In the genomic region with DNA sequence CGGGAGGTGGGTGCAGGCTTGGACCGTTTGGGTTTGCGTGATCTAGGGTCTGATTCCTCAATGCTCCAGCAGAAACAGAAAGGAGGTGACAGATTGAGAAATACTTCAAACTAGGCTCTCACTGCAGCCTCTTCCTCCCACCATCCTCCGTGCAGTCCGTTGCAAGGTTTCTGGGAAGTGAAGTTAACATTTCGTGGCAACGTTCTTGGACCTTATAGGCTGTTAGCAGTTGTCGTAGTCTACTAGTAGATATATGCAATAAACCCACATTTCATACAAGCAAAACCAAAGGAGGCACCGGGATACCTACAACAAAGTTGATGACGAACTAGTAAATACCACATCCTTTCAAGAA, we compare ENCODE assay signal across 8 mouse cellular contexts. TPM values are rescaled to one million over a fixed set of nuclear protein-coding genes. Genes with fewer than 3 reads are reported as not detected.
DNase-seq lines count a peak whose midpoint lies in the region; ATAC-seq and TF ChIP-seq lines count a peak whose summit lies in the region.

No protein-coding gene starts in this region.

- H3K9ac ChIP-seq in embryonic facial prominence, embryonic 14.5 days (ENCODE audit: low read depth, low read length) = peak overlapping the region; percentile 80
- peak overlapping the region; percentile 83 for H3K9ac ChIP-seq in limb, embryonic 14.5 days (ENCODE audit: low read depth, low read length, severe bottlenecking)
- H3K9ac ChIP-seq in neural tube, embryonic 15.5 days (replicated peaks) = peak overlapping the region; percentile 92

- no peaks in the 10 kb centered on the region for H3K9me3 ChIP-seq in embryonic facial prominence, embryonic 14.5 days (ENCODE audit: control insufficient read depth, low read length)
- H3K9me3 ChIP-seq in limb, embryonic 14.5 days (ENCODE audit: control insufficient read depth, low read length) = no peaks in the 10 kb centered on the region
- no peaks in the 10 kb centered on the region for H3K9me3 ChIP-seq in neural tube, embryonic 15.5 days (replicated peaks)

- DNase-seq in testis, postnatal 10 days (ENCODE audit: low spot score) = no peak
- no peak for DNase-seq in embryonic facial prominence, embryonic 14.5 days (ENCODE audit: low spot score)
- DNase-seq in limb, embryonic 14.5 days (ENCODE audit: low spot score) = peak; percentile 12
- no peak for DNase-seq in cerebellum, postnatal 25 days
- no peak for DNase-seq in cerebellum, postnatal 10 days
- DNase-seq in testis, postnatal 14 days (ENCODE audit: low spot score) = no peak

- peak overlapping the region; percentile 70 for H3K4me2 ChIP-seq in embryonic facial prominence, embryonic 14.5 days (ENCODE audit: low read depth, low read length)
- peak overlapping the region; percentile 59 for H3K4me2 ChIP-seq in limb, embryonic 14.5 days (replicated peaks; ENCODE audit: low read depth, low read length, severe bottlenecking)
- H3K4me2 ChIP-seq in neural tube, embryonic 15.5 days = peak overlapping the region; percentile 72

- WGBS in embryonic facial prominence, embryonic 14.5 days = 2% methylated on average over 10 of the region's 10 CpGs
- under 1% methylated on average over 10 of the region's 10 CpGs for WGBS in limb, embryonic 14.5 days
- WGBS in neural tube, embryonic 15.5 days = 2% methylated on average over 10 of the region's 10 CpGs

- no peak for TF ChIP-seq POLR2A in testis, adult 2 months (IDR thresholded peaks at IDR 0.05; ENCODE audit: control insufficient read depth, low read depth, low read length)
- no peak for TF ChIP-seq POLR2A in limb, embryonic 14.5 days (IDR thresholded peaks at IDR 0.05; ENCODE audit: borderline replicate concordance, extremely low read depth, insufficient read depth, insufficient read length)

- peak overlapping the region; percentile 98 for H3K4me3 ChIP-seq in testis, adult 2 months (ENCODE audit: control insufficient read depth, low read depth, low read length)
- peak overlapping the region; percentile 79 for H3K4me3 ChIP-seq in embryonic facial prominence, embryonic 14.5 days (ENCODE audit: low read depth, low read length)
- H3K4me3 ChIP-seq in limb, embryonic 14.5 days (replicated peaks; ENCODE audit: low read length) = peak overlapping the region; percentile 83
- peak overlapping the region; percentile 96 for H3K4me3 ChIP-seq in neural tube, embryonic 15.5 days (replicated peaks)

- no peaks in the 10 kb centered on the region for H3K27me3 ChIP-seq in testis, adult 2 months (ENCODE audit: control insufficient read depth, insufficient read depth, low read length)
- H3K27me3 ChIP-seq in embryonic facial prominence, embryonic 14.5 days (replicated peaks; ENCODE audit: control insufficient read depth, insufficient read depth, low read length) = no peaks in the 10 kb centered on the region
- no peaks in the 10 kb centered on the region for H3K27me3 ChIP-seq in limb, embryonic 14.5 days (ENCODE audit: control insufficient read depth, insufficient read depth, low read length)
- H3K27me3 ChIP-seq in neural tube, embryonic 15.5 days (replicated peaks) = no peaks in the 10 kb centered on the region

- ATAC-seq in embryonic facial prominence, embryonic 14.5 days (ENCODE audit: low read depth) = 0 out of 2 replicates have a peak, but pooled peaks have one; percentile 0
- ATAC-seq in limb, embryonic 14.5 days (ENCODE audit: low FRiP score, low read depth) = no peak
- ATAC-seq in neural tube, embryonic 15.5 days (ENCODE audit: low FRiP score) = no peak

- TF ChIP-seq CTCF in testis, adult 2 months (IDR thresholded peaks at IDR 0.05; ENCODE audit: control insufficient read depth, insufficient read depth, insufficient replicate concordance, low read depth, low read length) = no peak

- H3K27ac ChIP-seq in testis, adult 2 months (ENCODE audit: control insufficient read depth, insufficient read depth, low read depth, low read length) = peak overlapping the region; percentile 93
- peak overlapping the region; percentile 82; the same call in 1 of the 2 replicates for H3K27ac ChIP-seq in embryonic facial prominence, embryonic 14.5 days (replicated peaks; ENCODE audit: low read depth, low read length)
- H3K27ac ChIP-seq in limb, embryonic 14.5 days (replicated peaks; ENCODE audit: low read depth, low read length) = peak overlapping the region; percentile 86
- H3K27ac ChIP-seq in neural tube, embryonic 15.5 days (replicated peaks) = peak overlapping the region; percentile 93

- H3K4me1 ChIP-seq in testis, adult 2 months (ENCODE audit: control insufficient read depth, insufficient read depth, low read length) = no peaks in the 10 kb centered on the region
- H3K4me1 ChIP-seq in embryonic facial prominence, embryonic 14.5 days (ENCODE audit: control insufficient read depth, insufficient read depth, low read length) = no peaks in the 10 kb centered on the region; the same call in 1 of the 2 replicates
- peaks cover 10% of the 10 kb centered on the region for H3K4me1 ChIP-seq in limb, embryonic 14.5 days (ENCODE audit: control insufficient read depth, insufficient read depth, low read length)
- peaks cover 25% of the 10 kb centered on the region for H3K4me1 ChIP-seq in neural tube, embryonic 15.5 days

- no peaks in the 10 kb centered on the region; the same call in 1 of the 2 replicates for H3K36me3 ChIP-seq in testis, adult 2 months (ENCODE audit: control insufficient read depth, insufficient read depth, low read length)
- H3K36me3 ChIP-seq in embryonic facial prominence, embryonic 14.5 days (ENCODE audit: control insufficient read depth, insufficient read depth, low read length) = peaks cover 16% of the 10 kb centered on the region; the same call in 1 of the 2 replicates
- peaks cover 12% of the 10 kb centered on the region for H3K36me3 ChIP-seq in limb, embryonic 14.5 days (ENCODE audit: control insufficient read depth, insufficient read depth, low read length)
- H3K36me3 ChIP-seq in neural tube, embryonic 15.5 days = peaks cover 18% of the 10 kb centered on the region

RNA-seq across cellular contexts. Expression of gene Pno1, which starts 0.8 kb away (rescaled TPM):
- 5.0 and 5.6 TPM in 2 replicates for polyA plus RNA-seq in testis, adult 2 months (2012; rRNA removed)
- polyA plus RNA-seq in embryonic facial prominence, embryonic 14.5 days (2014; fragmentation: Nextera tagmentation; extraction: Ambion mirVana) = 69.8 and 75.5 TPM in 2 replicates
- 15.0 and 20.0 TPM in 2 replicates for polyA plus RNA-seq in limb, embryonic 14.5 days (2012; rRNA removed)
- 71.4 and 75.6 TPM in 2 replicates for polyA plus RNA-seq in limb, embryonic 14.5 days (2014; fragmentation: Nextera tagmentation; extraction: Ambion mirVana)
- polyA plus RNA-seq in neural tube, embryonic 15.5 days (2015; fragmentation: Nextera tagmentation; extraction: Ambion mirVana) = 54.8 and 56.1 TPM in 2 replicates

RNA-seq across cellular contexts. Expression of gene Wdr92, which starts 30.2 kb away (rescaled TPM):
- 8.1 and 9.0 TPM in 2 replicates for polyA plus RNA-seq in testis, adult 2 months (2012; rRNA removed)
- 23.6 and 24.3 TPM in 2 replicates for polyA plus RNA-seq in embryonic facial prominence, embryonic 14.5 days (2014; fragmentation: Nextera tagmentation; extraction: Ambion mirVana)
- polyA plus RNA-seq in limb, embryonic 14.5 days (2012; rRNA removed) = 14.7 and 15.6 TPM in 2 replicates
- 25.5 and 25.7 TPM in 2 replicates for polyA plus RNA-seq in limb, embryonic 14.5 days (2014; fragmentation: Nextera tagmentation; extraction: Ambion mirVana)
- 18.0 and 20.3 TPM in 2 replicates for polyA plus RNA-seq in neural tube, embryonic 15.5 days (2015; fragmentation: Nextera tagmentation; extraction: Ambion mirVana)

RNA-seq across cellular contexts. Expression of gene C1d, which starts 45.3 kb away (rescaled TPM):
- polyA plus RNA-seq in testis, adult 2 months (2012; rRNA removed) = 11.8 and 12.4 TPM in 2 replicates
- 105 and 112 TPM in 2 replicates for polyA plus RNA-seq in embryonic facial prominence, embryonic 14.5 days (2014; fragmentation: Nextera tagmentation; extraction: Ambion mirVana)
- polyA plus RNA-seq in limb, embryonic 14.5 days (2012; rRNA removed) = 32.2 and 72.5 TPM in 2 replicates
- polyA plus RNA-seq in limb, embryonic 14.5 days (2014; fragmentation: Nextera tagmentation; extraction: Ambion mirVana) = 110 and 114 TPM in 2 replicates
- polyA plus RNA-seq in neural tube, embryonic 15.5 days (2015; fragmentation: Nextera tagmentation; extraction: Ambion mirVana) = 133 and 160 TPM in 2 replicates

RNA-seq across cellular contexts. Expression of gene Ppp3r1, which starts 53.1 kb away (rescaled TPM):
- 6.2 and 7.6 TPM in 2 replicates for polyA plus RNA-seq in testis, adult 2 months (2012; rRNA removed)
- polyA plus RNA-seq in embryonic facial prominence, embryonic 14.5 days (2014; fragmentation: Nextera tagmentation; extraction: Ambion mirVana) = 97.7 and 104 TPM in 2 replicates
- 52.8 and 61.8 TPM in 2 replicates for polyA plus RNA-seq in limb, embryonic 14.5 days (2012; rRNA removed)
- polyA plus RNA-seq in limb, embryonic 14.5 days (2014; fragmentation: Nextera tagmentation; extraction: Ambion mirVana) = 93.1 and 96.5 TPM in 2 replicates
- 244 and 269 TPM in 2 replicates for polyA plus RNA-seq in neural tube, embryonic 15.5 days (2015; fragmentation: Nextera tagmentation; extraction: Ambion mirVana)
